Mouse (Mus musculus) midbrain, postnatal 0 days (tissue): Measurements from ENCODE around the gene Spsb4. TPM values are rescaled to one million over a fixed set of nuclear protein-coding genes. Genes with fewer than 3 reads are reported as not detected.
"Not testable (repeated sequence)": the region's sequence is repeated elsewhere in the genome, so short reads cannot be mapped to it uniquely, and the experiment has no call there.

Source experiments
- ATAC-seq: fragments of 200-750 bp; cut with Nextera tagmentation; 2 replicates; pipeline ENCODE4 v1.8.0; 2017; ENCODE audit warnings: moderate number of reproducible peaks, mild to moderate bottlenecking, moderate TSS enrichment, moderate library complexity; ENCODE audit not compliant: low FRiP score
- DNase-seq: peaks from one replicate; pipeline ENCODE4 v3.0.0-alpha.2; 2015; ENCODE audit warnings: low spot score
- H3K27ac ChIP-seq: fragments of 300-500 bp; sonication (generic); 2 replicates; pipeline ENCODE4 v1.5.1; 2014; ENCODE audit warnings: low read depth, mild to moderate bottlenecking, low read length, mixed read lengths
- H3K27me3 ChIP-seq: fragments of 300-500 bp; sonication (generic); 2 replicates; pipeline ENCODE4 v1.6.1; 2014; ENCODE audit warnings: low read length, control low read depth, mixed read lengths; ENCODE audit not compliant: insufficient read depth
- H3K36me3 ChIP-seq: fragments of 300-500 bp; sonication (generic); 2 replicates; pipeline ENCODE4 v1.6.1; 2014; ENCODE audit warnings: low read length, control low read depth, mixed read lengths; ENCODE audit not compliant: insufficient read depth
- H3K4me1 ChIP-seq: fragments of 300-500 bp; sonication (generic); 2 replicates; pipeline ENCODE4 v1.6.1; 2014; ENCODE audit warnings: mild to moderate bottlenecking, control low read depth, antibody characterized with exemption, low read length, mixed read lengths; ENCODE audit not compliant: insufficient read depth
- H3K4me2 ChIP-seq: fragments of 300-500 bp; sonication (generic); 2 replicates; pipeline ENCODE4 v1.6.1; 2014; ENCODE audit warnings: low read depth, mild to moderate bottlenecking, low read length, mixed read lengths; ENCODE audit not compliant: poor library complexity, severe bottlenecking
- H3K4me3 ChIP-seq: fragments of 300-500 bp; sonication (generic); 2 replicates; pipeline ENCODE4 v1.5.1; 2014; ENCODE audit warnings: low read depth, mild to moderate bottlenecking, low read length, moderate library complexity
- H3K9ac ChIP-seq: fragments of 300-500 bp; sonication (generic); replicated peaks from 2 replicates; pipeline ENCODE4 v1.6.1; 2014; ENCODE audit warnings: mild to moderate bottlenecking, low read length, moderate library complexity, mixed read lengths; ENCODE audit not compliant: poor library complexity, severe bottlenecking
- H3K9me3 ChIP-seq: fragments of 300-500 bp; sonication (generic); 2 replicates; pipeline ENCODE4 v1.6.1; 2016; ENCODE audit warnings: low read length, control low read depth
- CTCF ChIP-seq: IDR thresholded peaks from 2 replicates; pipeline ENCODE4 v1.5.1; 2016; ENCODE audit warnings: antibody characterized with exemption, mild to moderate bottlenecking
- WGBS: fragments of 180-500 bp; shearing (Covaris S2); extraction: QIAGEN DNeasy Blood & Tissue Kit; methylation state at CpG from one replicate; pipeline ENCODE4 v1.1.7; 2014; 5-methylcytosine and 5-hydroxymethylcytosine counted together
- polyA plus RNA-seq: library from polyadenylated mRNA; unstranded; fragments of >200 nt; fragmentation: Nextera tagmentation; extraction: Ambion mirVana; gene quantifications from 2 replicates; pipeline ENCODE4 v1.2.1, GENCODE M21; 2015
- total RNA-seq: library from RNA; depleted of rRNA; stranded (reverse); fragments of >200 nt; gene quantifications from 2 replicates; pipeline ENCODE4 v1.2.3, GENCODE M21; 2014

Gene Spsb4
- total and polyA plus RNA-seq, 2 experiments from 2014 or later, result 21.2 to 38.9 TPM

GRCm38 (mm10) chr9:96948546-96948945 lies 70.1 kb downstream of the Spsb4 start:
- no peak overlapping the region for H3K4me2 ChIP-seq
- peaks cover 5% of the 10 kb centered on the region; the same call in 1 of the 2 replicates for H3K4me1 ChIP-seq
- H3K9ac ChIP-seq, result no peak overlapping the region
- TF ChIP-seq CTCF, result no peak
- H3K27me3 ChIP-seq, result no peaks in the 10 kb centered on the region
- no peak overlapping the region for H3K4me3 ChIP-seq
- no peak overlapping the region for H3K27ac ChIP-seq
- ATAC-seq (no peak), DNase-seq (no peak)
- 90% methylated on average over 5 of the region's 5 CpGs for WGBS
- H3K36me3 ChIP-seq, result peaks cover 1% of the 10 kb centered on the region; the same call in 1 of the 2 replicates
- no peaks in the 10 kb centered on the region for H3K9me3 ChIP-seq

GRCm38 (mm10) chr9:96947171-96947570 lies 71.5 kb downstream of the Spsb4 start:
- Histone ChIP-seq H3K4me1 (peaks cover 5% of the 10 kb centered on the region; the same call in 1 of the 2 replicates), H3K27ac (no peak overlapping the region), H3K9me3 (no peaks in the 10 kb centered on the region), H3K9ac (no peak overlapping the region), H3K27me3 (no peaks in the 10 kb centered on the region), H3K4me3 (no peak overlapping the region), H3K4me2 (no peak overlapping the region), H3K36me3 (peaks cover 9% of the 10 kb centered on the region; the same call in 1 of the 2 replicates)
- ATAC-seq (no peak), DNase-seq (no peak)
- 90% methylated on average over 5 of the region's 5 CpGs for WGBS
- TF ChIP-seq CTCF, result no peak

- H3K4me2 ChIP-seq, result no peak overlapping the region
- DNase-seq (no peak), ATAC-seq (0 out of 2 replicates have a peak, but pooled peaks have one; percentile 49)
- H3K9me3 ChIP-seq, result no peaks in the 10 kb centered on the region
- WGBS, result 75% methylated on average over 16 of the region's 16 CpGs
- H3K4me3 ChIP-seq, result no peak overlapping the region
- H3K36me3 ChIP-seq, result peaks cover 9% of the 10 kb centered on the region
- no peaks in the 10 kb centered on the region for H3K27me3 ChIP-seq
- no peak overlapping the region for H3K9ac ChIP-seq
- no peak overlapping the region for H3K27ac ChIP-seq
- TF ChIP-seq CTCF, result no peak
- peaks cover 1% of the 10 kb centered on the region; the same call in 1 of the 2 replicates for H3K4me1 ChIP-seq
Measured at GRCm38 (mm10) chr9:96944517-96944916, 74.1 kb downstream of the Spsb4 start.

- no peaks in the 10 kb centered on the region for H3K27me3 ChIP-seq
- WGBS, result 84% methylated on average over 3 of the region's 3 CpGs
- peaks cover 9% of the 10 kb centered on the region for H3K36me3 ChIP-seq
- H3K4me1 ChIP-seq, result no peaks in the 10 kb centered on the region
- DNase-seq (no peak), ATAC-seq (no peak)
- H3K4me3 ChIP-seq, result no peak overlapping the region
- H3K9me3 ChIP-seq, result no peaks in the 10 kb centered on the region
- peak; percentile 5; the same call in 1 of the 2 replicates for TF ChIP-seq CTCF
- H3K9ac ChIP-seq, result no peak overlapping the region
- no peak overlapping the region for H3K4me2 ChIP-seq
- H3K27ac ChIP-seq, result no peak overlapping the region
Measured at GRCm38 (mm10) chr9:96942975-96943374, 75.7 kb downstream of the Spsb4 start.

GRCm38 (mm10) chr9:96938887-96939286 lies 79.8 kb downstream of the Spsb4 start:
- H3K4me2 ChIP-seq, result no peak overlapping the region

GRCm38 (mm10) chr9:96936427-96936826 lies 82.2 kb downstream of the Spsb4 start:
- DNase-seq, result not testable (repeated sequence)
- WGBS, result 90% methylated on average over 2 of the region's 2 CpGs

More at GRCm38 (mm10) chr9:96938887-96939286, 79.8 kb downstream of the Spsb4 start:
- Histone ChIP-seq H3K9ac (no peak overlapping the region), H3K4me3 (no peak overlapping the region), H3K9me3 (no peaks in the 10 kb centered on the region), H3K4me1 (no peaks in the 10 kb centered on the region), H3K36me3 (peaks cover 9% of the 10 kb centered on the region), H3K27ac (no peak overlapping the region), H3K27me3 (no peaks in the 10 kb centered on the region)
- TF ChIP-seq CTCF, result no peak
- DNase-seq (no peak), ATAC-seq (no peak)
- 55% methylated on average over 5 of the region's 5 CpGs for WGBS

More at GRCm38 (mm10) chr9:96936427-96936826, 82.2 kb downstream of the Spsb4 start:
- H3K4me3 ChIP-seq, H3K27me3 ChIP-seq, ATAC-seq, H3K9me3 ChIP-seq, H3K9ac ChIP-seq, H3K27ac ChIP-seq, H3K4me2 ChIP-seq, H3K4me1 ChIP-seq, H3K36me3 ChIP-seq: not testable (repeated sequence)
